Mouse (Mus musculus) forebrain, embryonic 13.5 days (tissue): ENCODE results near the gene Tubgcp6. TPM values are rescaled to one million over a fixed set of nuclear protein-coding genes. Genes with fewer than 3 reads are reported as not detected.

Experiments
- ATAC-seq: fragments of 200-750 bp; cut with Nextera tagmentation; 2 replicates; pipeline ENCODE4 v1.8.0; 2017
- H3K27ac ChIP-seq: fragments of 300-500 bp; sonication (generic); 2 replicates; pipeline ENCODE4 v1.5.1; 2015; ENCODE audit warnings: inconsistent platforms, mild to moderate bottlenecking, moderate library complexity
- H3K27me3 ChIP-seq: fragments of 300-500 bp; sonication (generic); 2 replicates; pipeline ENCODE4 v1.6.1; 2015; ENCODE audit warnings: mild to moderate bottlenecking, inconsistent platforms
- H3K36me3 ChIP-seq: fragments of 300-500 bp; sonication (generic); 2 replicates; pipeline ENCODE4 v1.6.1; 2015; ENCODE audit warnings: mild to moderate bottlenecking, inconsistent platforms; ENCODE audit not compliant: poor library complexity, severe bottlenecking
- H3K4me1 ChIP-seq: fragments of 300-500 bp; sonication (generic); 2 replicates; pipeline ENCODE4 v1.6.1; 2015; ENCODE audit warnings: inconsistent platforms
- H3K4me2 ChIP-seq: fragments of 300-500 bp; sonication (generic); 2 replicates; pipeline ENCODE4 v1.6.1; 2015; ENCODE audit warnings: inconsistent platforms, mild to moderate bottlenecking, moderate library complexity
- H3K4me3 ChIP-seq: fragments of 300-500 bp; sonication (generic); 2 replicates; pipeline ENCODE4 v1.5.1; 2015; ENCODE audit warnings: mild to moderate bottlenecking, inconsistent platforms
- H3K9ac ChIP-seq: fragments of 300-500 bp; sonication (generic); 2 replicates; pipeline ENCODE4 v1.6.1; 2015; ENCODE audit warnings: mild to moderate bottlenecking, inconsistent platforms
- H3K9me3 ChIP-seq: fragments of 300-500 bp; sonication (generic); replicated peaks from 2 replicates; pipeline ENCODE4 v1.6.1; 2016; ENCODE audit warnings: inconsistent platforms
- WGBS: fragments of 180-500 bp; shearing (Covaris S2); methylation state at CpG from one replicate; pipeline ENCODE4 v1.1.7; 2015; 5-methylcytosine and 5-hydroxymethylcytosine counted together
- polyA plus RNA-seq: library from polyadenylated mRNA; unstranded; fragments of >200 nt; fragmentation: Nextera tagmentation; extraction: Ambion mirVana; gene quantifications from 2 replicates; pipeline ENCODE4 v1.2.1, GENCODE M21; 2015

Tubgcp6 gene
- polyA plus RNA-seq, 1 experiment from 2014 or later, result 16.8 TPM

GRCm38 (mm10) chr15:89125351-89125750 is 2.4 kb upstream of the Tubgcp6 start:
- 92% methylated on average over 9 of the region's 9 CpGs for WGBS
- no peak overlapping the region for H3K27ac ChIP-seq

GRCm38 (mm10) chr15:89124312-89124711 is 1.4 kb upstream of the Tubgcp6 start:
- Histone ChIP-seq H3K36me3 (peaks cover 17% of the 10 kb centered on the region), H3K9me3 (no peaks in the 10 kb centered on the region), H3K4me2 (0 out of 2 replicates have a peak overlapping the region, but pooled peaks have one; percentile 98), H3K27me3 (no peaks in the 10 kb centered on the region), H3K4me3 (no peak overlapping the region), H3K27ac (no peak overlapping the region), H3K4me1 (peaks cover 57% of the 10 kb centered on the region), H3K9ac (no peak overlapping the region)
- ATAC-seq, result no peak
- 98% methylated on average over 3 of the region's 3 CpGs for WGBS

More at GRCm38 (mm10) chr15:89125351-89125750, 2.4 kb upstream of the Tubgcp6 start:
- no peak for ATAC-seq
- Histone ChIP-seq H3K9me3 (no peaks in the 10 kb centered on the region), H3K9ac (no peak overlapping the region), H3K36me3 (peaks cover 10% of the 10 kb centered on the region; the same call in 1 of the 2 replicates), H3K4me2 (no peak overlapping the region), H3K4me3 (no peak overlapping the region), H3K27me3 (no peaks in the 10 kb centered on the region), H3K4me1 (peaks cover 47% of the 10 kb centered on the region)

- 32% methylated on average over 11 of the region's 11 CpGs for WGBS
- H3K9me3 ChIP-seq, result no peaks in the 10 kb centered on the region
- H3K27me3 ChIP-seq, result no peaks in the 10 kb centered on the region
- peak; percentile 12; the same call in 1 of the 2 replicates for ATAC-seq
- peaks cover 22% of the 10 kb centered on the region for H3K36me3 ChIP-seq
- peak overlapping the region; percentile 92 for H3K4me3 ChIP-seq
- peak overlapping the region; percentile 84 for H3K27ac ChIP-seq
- peaks cover 54% of the 10 kb centered on the region for H3K4me1 ChIP-seq
- H3K4me2 ChIP-seq, result peak overlapping the region; percentile 98
- H3K9ac ChIP-seq, result peak overlapping the region; percentile 89
Measured at GRCm38 (mm10) chr15:89123595-89123994, 683 bp upstream of the Tubgcp6 start.

GRCm38 (mm10) chr15:89118007-89118406 is 4.9 kb downstream of the Tubgcp6 start:
- Histone ChIP-seq H3K36me3 (peaks cover 49% of the 10 kb centered on the region), H3K4me1 (peaks cover 34% of the 10 kb centered on the region), H3K27ac (no peak overlapping the region), H3K27me3 (no peaks in the 10 kb centered on the region), H3K9ac (0 out of 2 replicates have a peak overlapping the region, but pooled peaks have one; percentile 9), H3K4me2 (no peak overlapping the region), H3K9me3 (no peaks in the 10 kb centered on the region), H3K4me3 (no peak overlapping the region)
- ATAC-seq, result no peak

GRCm38 (mm10) chr15:89110147-89110546 is 12.8 kb downstream of the Tubgcp6 start:
- Histone ChIP-seq H3K27ac (no peak overlapping the region), H3K4me3 (no peak overlapping the region), H3K27me3 (no peaks in the 10 kb centered on the region), H3K4me2 (no peak overlapping the region), H3K9ac (no peak overlapping the region), H3K9me3 (no peaks in the 10 kb centered on the region), H3K4me1 (no peaks in the 10 kb centered on the region), H3K36me3 (peaks cover 93% of the 10 kb centered on the region)
- 85% methylated on average over 9 of the region's 9 CpGs for WGBS
- no peak for ATAC-seq

GRCm38 (mm10) chr15:89106976-89107375 is 15.9 kb downstream of the Tubgcp6 start:
- Histone ChIP-seq H3K4me2 (no peak overlapping the region), H3K9me3 (no peaks in the 10 kb centered on the region), H3K27ac (no peak overlapping the region), H3K9ac (no peak overlapping the region), H3K4me1 (no peaks in the 10 kb centered on the region), H3K27me3 (no peaks in the 10 kb centered on the region), H3K36me3 (peaks cover 100% of the 10 kb centered on the region), H3K4me3 (no peak overlapping the region)
- no peak for ATAC-seq
- 94% methylated on average over 1 of the region's 1 CpGs for WGBS

- Histone ChIP-seq H3K36me3 (peaks cover 100% of the 10 kb centered on the region), H3K27me3 (no peaks in the 10 kb centered on the region), H3K9ac (no peak overlapping the region), H3K9me3 (no peaks in the 10 kb centered on the region), H3K27ac (no peak overlapping the region), H3K4me3 (no peak overlapping the region), H3K4me2 (no peak overlapping the region), H3K4me1 (no peaks in the 10 kb centered on the region)
- WGBS, result 85% methylated on average over 13 of the region's 13 CpGs
- no peak for ATAC-seq
Measured at GRCm38 (mm10) chr15:89106073-89106472, 16.8 kb downstream of the Tubgcp6 start.

GRCm38 (mm10) chr15:89104425-89104824 is 18.5 kb downstream of the Tubgcp6 start:
- peaks cover 100% of the 10 kb centered on the region for H3K36me3 ChIP-seq
- no peak overlapping the region for H3K27ac ChIP-seq
- H3K4me1 ChIP-seq, result no peaks in the 10 kb centered on the region
- H3K27me3 ChIP-seq, result no peaks in the 10 kb centered on the region
- H3K9me3 ChIP-seq, result no peaks in the 10 kb centered on the region
- no peak for ATAC-seq
- WGBS, result 97% methylated on average over 8 of the region's 8 CpGs
- no peak overlapping the region for H3K9ac ChIP-seq
- H3K4me3 ChIP-seq, result no peak overlapping the region
- H3K4me2 ChIP-seq, result no peak overlapping the region

- no peak overlapping the region for H3K4me2 ChIP-seq
- no peaks in the 10 kb centered on the region for H3K9me3 ChIP-seq
- no peaks in the 10 kb centered on the region for H3K27me3 ChIP-seq
- 88% methylated on average over 10 of the region's 10 CpGs for WGBS
- no peak overlapping the region for H3K4me3 ChIP-seq
- peaks cover 100% of the 10 kb centered on the region for H3K36me3 ChIP-seq
- no peak overlapping the region for H3K9ac ChIP-seq
- no peak overlapping the region for H3K27ac ChIP-seq
- ATAC-seq, result no peak
- H3K4me1 ChIP-seq, result no peaks in the 10 kb centered on the region
Measured at GRCm38 (mm10) chr15:89103921-89104320, 19.0 kb downstream of the Tubgcp6 start.

GRCm38 (mm10) chr15:89102646-89103045 is 20.3 kb downstream of the Tubgcp6 start:
- Histone ChIP-seq H3K9ac (no peak overlapping the region), H3K4me2 (no peak overlapping the region), H3K36me3 (peaks cover 100% of the 10 kb centered on the region), H3K4me1 (no peaks in the 10 kb centered on the region), H3K9me3 (no peaks in the 10 kb centered on the region), H3K27ac (no peak overlapping the region), H3K4me3 (no peak overlapping the region), H3K27me3 (no peaks in the 10 kb centered on the region)
- no peak for ATAC-seq
- 61% methylated on average over 5 of the region's 5 CpGs for WGBS

GRCm38 (mm10) chr15:89100823-89101222 is 22.1 kb downstream of the Tubgcp6 start:
- 92% methylated on average over 12 of the region's 12 CpGs for WGBS
- H3K27me3 ChIP-seq, result no peaks in the 10 kb centered on the region
- no peak overlapping the region for H3K27ac ChIP-seq
- H3K4me3 ChIP-seq, result no peak overlapping the region
- H3K36me3 ChIP-seq, result peaks cover 100% of the 10 kb centered on the region
- H3K4me2 ChIP-seq, result no peak overlapping the region
- H3K9me3 ChIP-seq, result no peaks in the 10 kb centered on the region
- no peak overlapping the region for H3K9ac ChIP-seq
- H3K4me1 ChIP-seq, result no peaks in the 10 kb centered on the region
- ATAC-seq, result no peak

GRCm38 (mm10) chr15:89098616-89099015 is 24.3 kb downstream of the Tubgcp6 start:
- Histone ChIP-seq H3K9ac (no peak overlapping the region), H3K27me3 (no peaks in the 10 kb centered on the region), H3K36me3 (peaks cover 100% of the 10 kb centered on the region), H3K4me1 (no peaks in the 10 kb centered on the region), H3K27ac (no peak overlapping the region), H3K4me2 (no peak overlapping the region), H3K9me3 (no peaks in the 10 kb centered on the region), H3K4me3 (no peak overlapping the region)
- WGBS, result 90% methylated on average over 7 of the region's 7 CpGs
- ATAC-seq, result no peak

GRCm38 (mm10) chr15:89097450-89097849 is 25.5 kb downstream of the Tubgcp6 start:
- no peaks in the 10 kb centered on the region for H3K9me3 ChIP-seq
- no peaks in the 10 kb centered on the region for H3K4me1 ChIP-seq
- no peak overlapping the region for H3K4me2 ChIP-seq
- peaks cover 100% of the 10 kb centered on the region for H3K36me3 ChIP-seq
- no peaks in the 10 kb centered on the region for H3K27me3 ChIP-seq
- no peak overlapping the region for H3K4me3 ChIP-seq
- no peak overlapping the region for H3K27ac ChIP-seq
- 84% methylated on average over 5 of the region's 5 CpGs for WGBS
- no peak for ATAC-seq
- no peak overlapping the region for H3K9ac ChIP-seq
